Mouse (Mus musculus) ES-CJ7 (cell line): Measurements from ENCODE around the gene Amtn.
"Not testable (repeated sequence)": the region's sequence is repeated elsewhere in the genome, so short reads cannot be mapped to it uniquely, and the experiment has no call there.

ENCODE experiments used
- DNase-seq: peaks from one replicate; pipeline ENCODE4 v3.0.0; 2011; ENCODE audit warnings: low read depth, low spot score

The Amtn gene

GRCm38 (mm10) chr5:88375808-88376207, at the start of gene Amtn:
Gene Amtn, plus strand, starts transcription at chr5:88376108.
- no peak for DNase-seq

GRCm38 (mm10) chr5:88348533-88348932, 27.4 kb upstream of the Amtn start:
- peak; percentile 63 for DNase-seq

DNA sequence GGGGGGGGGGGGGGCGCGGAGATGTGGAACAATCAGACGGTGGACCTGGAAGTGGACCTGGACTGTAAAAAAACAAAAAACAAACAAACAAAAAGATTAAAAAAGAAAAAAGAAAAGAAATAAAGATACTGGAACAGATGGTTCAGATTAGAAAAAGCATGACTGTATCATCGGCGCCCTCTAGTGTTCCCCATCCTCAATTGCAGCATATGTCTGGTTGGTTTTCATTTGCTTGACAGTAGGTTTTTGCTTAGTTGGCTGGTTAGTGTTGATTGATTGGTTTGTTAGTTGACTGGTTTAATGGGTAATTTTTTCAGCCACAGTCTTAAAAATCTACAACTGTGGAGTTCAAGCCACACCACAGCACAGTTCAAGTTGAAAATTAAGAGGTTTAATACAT, 11.1 kb upstream of the Amtn start:
- DNase-seq: peak; percentile 56

GRCm38 (mm10) chr5:88366886-88367285, 9.0 kb upstream of the Amtn start:
- no peak for DNase-seq

DNA sequence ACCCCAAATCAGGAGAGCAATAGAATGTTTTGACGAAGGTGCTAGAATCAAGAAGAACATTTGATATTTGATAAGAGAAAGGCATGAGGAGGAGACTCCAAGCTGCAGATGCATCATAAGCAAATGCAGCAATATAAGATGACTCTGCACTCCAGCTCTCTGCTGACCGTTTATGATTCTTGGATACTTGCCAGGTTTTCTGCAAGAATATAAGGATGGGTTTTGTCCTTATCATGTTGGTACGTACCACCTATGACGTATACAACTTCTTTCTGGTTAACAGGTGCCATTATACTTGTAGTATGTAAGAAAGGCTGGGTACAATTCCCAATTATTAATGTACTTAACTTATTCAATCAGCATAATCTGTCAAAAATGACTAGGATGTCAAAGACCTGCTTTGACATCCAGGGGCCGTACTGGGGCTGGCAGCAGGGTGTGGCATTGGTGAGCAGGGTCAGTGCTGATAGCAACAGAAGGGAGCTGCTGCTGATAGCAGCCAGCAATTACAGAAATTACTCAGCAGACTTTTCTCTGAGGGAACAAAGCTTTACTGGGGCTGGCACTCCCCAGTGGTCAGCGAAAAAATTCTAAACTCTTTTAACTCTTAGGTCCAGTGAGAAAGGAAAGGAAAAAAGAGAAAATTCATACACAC, 5.2 kb upstream of the Amtn start:
- no peak for DNase-seq

GRCm38 (mm10) chr5:88372563-88372962, 3.3 kb upstream of the Amtn start:
- DNase-seq: no peak

DNA sequence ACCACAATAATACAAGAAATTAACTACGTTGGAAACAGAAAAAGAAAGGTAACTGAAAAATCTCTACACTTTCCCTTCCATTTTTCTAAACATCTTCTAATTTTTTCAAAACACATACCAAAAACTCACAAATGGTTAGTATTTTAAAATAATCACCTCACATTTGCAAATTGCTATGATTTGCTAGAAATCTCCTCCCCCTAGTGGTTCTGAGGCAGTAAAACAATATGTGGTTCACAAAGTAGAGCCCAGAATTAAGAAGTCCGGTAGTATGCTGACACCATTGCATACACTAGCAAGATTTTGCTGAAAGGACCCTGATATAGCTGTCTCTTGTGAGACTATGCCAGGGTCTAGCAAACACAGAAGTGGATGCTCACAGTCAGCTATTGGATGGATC, 16.1 kb downstream of the Amtn start:
- DNase-seq: not testable (repeated sequence)

DNA sequence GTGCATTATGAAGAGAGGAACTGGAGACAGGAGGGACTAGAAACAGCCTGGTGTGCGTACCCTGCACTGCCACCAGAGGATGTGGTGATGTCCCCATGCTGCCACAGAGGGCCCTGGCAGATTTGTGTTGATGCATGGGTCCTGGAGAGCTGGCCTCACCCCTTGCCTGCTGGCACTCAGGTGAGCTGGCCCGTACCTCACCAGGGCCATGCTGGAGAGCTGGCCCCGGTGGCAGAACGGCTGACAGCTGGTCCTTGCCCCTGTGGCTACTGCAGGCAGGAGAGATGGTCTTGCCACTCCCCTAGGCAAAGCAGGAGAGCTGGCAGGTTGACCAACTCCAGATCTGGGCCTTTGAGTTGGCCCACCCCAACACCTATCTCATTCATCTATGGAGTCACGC, 22.7 kb downstream of the Amtn start:
- DNase-seq: no peak

GRCm38 (mm10) chr5:88399849-88400248, 23.9 kb downstream of the Amtn start:
- DNase-seq: peak; percentile 57

DNA sequence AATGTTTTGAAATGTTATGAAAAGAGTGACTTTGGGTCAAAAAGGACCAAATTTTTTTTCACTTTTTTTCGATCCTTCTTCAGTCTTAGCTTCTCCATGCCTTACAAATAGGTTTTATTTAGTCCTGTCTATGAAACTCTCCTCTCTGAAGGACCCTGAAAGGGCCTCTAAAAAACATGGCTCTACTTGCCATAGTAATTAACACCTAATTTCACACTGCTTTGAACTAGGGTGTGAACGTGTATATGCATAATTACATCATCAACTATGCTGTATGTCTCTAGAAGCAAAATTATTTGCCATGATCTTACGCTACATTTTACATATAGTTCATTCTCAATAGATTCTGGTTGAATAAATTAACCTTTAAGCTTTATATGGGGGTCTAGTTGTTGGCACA, 25.6 kb downstream of the Amtn start:
- DNase-seq: no peak

DNA sequence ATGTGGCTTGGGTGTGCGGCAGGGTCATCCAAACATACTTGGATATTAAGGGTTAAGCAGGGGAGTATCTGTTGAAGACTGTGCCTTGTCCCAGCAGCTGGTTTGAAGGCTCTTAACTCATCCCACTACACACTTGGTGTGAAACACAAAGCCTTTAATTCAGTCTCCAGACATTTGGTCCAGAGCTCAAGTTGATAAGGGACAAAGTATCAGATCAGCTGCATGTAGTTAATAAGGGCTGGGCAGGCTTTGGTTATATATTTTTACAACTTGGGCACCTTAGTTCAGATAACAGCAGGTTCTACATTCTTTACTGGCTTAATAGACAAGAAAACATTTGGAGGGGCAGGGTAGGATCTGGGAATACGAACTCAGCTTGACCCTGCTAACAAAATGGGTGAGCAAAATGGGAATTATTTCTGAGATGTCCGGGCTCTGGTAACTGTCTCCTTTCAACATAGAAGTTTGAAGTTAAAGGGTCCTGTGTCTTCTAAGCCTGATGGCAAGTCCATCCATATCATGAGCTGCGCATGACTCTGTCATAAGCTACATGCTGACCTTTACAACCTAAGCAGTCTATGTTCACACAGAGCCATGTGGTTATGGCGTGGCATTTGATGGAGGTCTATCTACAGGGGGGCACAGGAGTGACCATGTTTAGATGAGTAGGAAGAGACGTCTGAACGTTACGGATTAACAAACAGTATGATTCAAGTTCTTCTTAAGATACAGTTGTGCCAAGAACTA, 44.6 kb downstream of the Amtn start:
- no peak for DNase-seq

DNA sequence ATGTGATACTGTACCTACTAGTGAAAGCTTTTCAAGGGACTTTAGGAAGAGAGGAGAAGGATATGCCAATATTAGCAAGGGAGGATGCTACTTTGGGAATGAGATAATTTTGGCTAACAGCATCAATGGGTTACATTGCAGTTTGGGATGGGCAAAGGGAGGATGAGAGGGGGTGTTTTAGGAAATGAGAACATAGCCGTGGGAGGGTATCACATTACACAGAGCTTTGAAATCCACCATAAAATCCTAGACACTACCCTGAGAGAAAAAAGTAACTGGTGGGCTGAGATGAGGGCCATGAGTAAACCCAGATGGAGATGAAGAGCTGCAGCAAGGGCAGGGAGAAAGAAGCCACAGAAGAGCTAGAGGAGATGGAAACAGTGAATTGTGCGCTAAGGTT, 49.0 kb downstream of the Amtn start:
- DNase-seq: not testable (repeated sequence)

DNA sequence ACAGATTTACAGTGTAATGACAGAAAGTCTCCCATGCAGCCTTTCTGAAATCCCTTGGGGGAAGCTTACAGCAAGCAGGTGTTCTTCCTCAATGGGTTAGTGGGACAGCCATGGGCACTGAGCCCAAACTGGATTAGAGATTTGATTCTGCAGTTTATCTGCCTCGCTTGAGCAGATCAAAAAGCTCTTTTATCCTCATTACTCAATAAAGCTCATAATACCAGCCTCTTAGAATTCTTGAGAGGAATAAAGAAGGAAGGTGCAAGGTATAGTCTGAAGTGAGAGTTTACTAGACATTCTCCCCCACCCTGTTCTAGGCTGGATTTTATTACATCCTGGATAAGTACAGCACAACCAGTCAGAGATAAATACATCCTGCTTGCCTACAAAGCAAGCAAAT, 50.8 kb downstream of the Amtn start:
- DNase-seq: no peak
